9 mouse cellular contexts compared by ENCODE assay signal in genomic region chr9:62553366-62553940, GRCm38 (mm10). TPM values are rescaled to one million over a fixed set of nuclear protein-coding genes. Genes with fewer than 3 reads are reported as not detected.
DNase-seq lines count a peak whose midpoint lies in the region; ATAC-seq and TF ChIP-seq lines count a peak whose summit lies in the region.
"Had no signal": no experiment of that assay in that cellular context is flagged by ENCODE, and none has a peak within 500 bp of the region (broad histone marks: within the 10 kb centered on the region; RNA-seq: fewer than 3 reads in every experiment).

No protein-coding gene starts in this region.

- H3K27ac ChIP-seq in kidney, embryonic 14.5 days (ENCODE audit: low read depth, low read length) = no peak overlapping the region
- no peak overlapping the region for H3K27ac ChIP-seq in MEL (ENCODE audit: control insufficient read depth, low read depth, low read length)
- no peak overlapping the region for H3K27ac ChIP-seq in gastrocnemius, adult 2 months
- H3K27ac ChIP-seq in left cerebral cortex, adult 2 months = peak overlapping the region; percentile 88

- TF ChIP-seq RAD21 in MEL (IDR thresholded peaks at IDR 0.05; ENCODE audit: low read depth, low read length) = peak; percentile 75

- TF ChIP-seq EP300 in MEL (IDR thresholded peaks at IDR 0.05; ENCODE audit: low read depth in 1 of 2, low read length in 2 of 2) = no peak

- peak; percentile 18 to 66 for DNase-seq in kidney, adult 8-10 months
- DNase-seq in MEL (ENCODE audit: low read depth, low spot score) = peak; percentile 61
- DNase-seq in c-Kit-negative CD71-positive TER-119-positive erythroid progenitor cells, embryonic 14.5 days (ENCODE audit: low read depth, low spot score) = peak; percentile 8
- DNase-seq in gastrocnemius, adult 2 months = peak; percentile 81
- peak; percentile 75 to 86 for DNase-seq in left cerebral cortex, adult 2 months (ENCODE audit: extremely low spot score in 1 of 2, low spot score in 2 of 2)
- peak; percentile 67 for DNase-seq in ovary, postnatal 36 days (ENCODE audit: low spot score)

- ATAC-seq in kidney, embryonic 14.5 days (ENCODE audit: low FRiP score, low TSS enrichment) = no peak
- ATAC-seq in erythroid progenitor cell, adult 5-6 weeks (replicated peaks; ENCODE audit: low FRiP score, poor library complexity, severe bottlenecking) = no peak

- 38% methylated on average over 7 of the region's 7 CpGs for WGBS in kidney, embryonic 14.5 days

- no peak for TF ChIP-seq POLR2A in MEL (IDR thresholded peaks at IDR 0.05; ENCODE audit: control insufficient read depth in 1 of 2, insufficient read depth in 1 of 2, low read depth in 1 of 2, low read length in 2 of 2, poor library complexity in 1 of 2)

- H3K4me1 ChIP-seq in kidney, embryonic 14.5 days (ENCODE audit: control insufficient read depth, insufficient read depth, low read length) = no peaks in the 10 kb centered on the region
- H3K4me1 ChIP-seq in MEL (ENCODE audit: control insufficient read depth in 1 of 2, insufficient read depth in 2 of 2, low read length in 2 of 2) = no peaks in the 10 kb centered on the region

- H3K9me3 ChIP-seq in kidney, embryonic 14.5 days (ENCODE audit: control insufficient read depth, low read length) = no peaks in the 10 kb centered on the region
- H3K9me3 ChIP-seq in MEL (replicated peaks; ENCODE audit: insufficient read depth, low read length) = no peaks in the 10 kb centered on the region
- H3K9me3 ChIP-seq: midbrain, embryonic 12.5 days had no signal

- H3K79me2 ChIP-seq in MEL (ENCODE audit: control insufficient read depth, insufficient read depth, low read length, poor library complexity) = no peaks in the 10 kb centered on the region

- intact Hi-C loops in gastrocnemius, adult 2 months (cut with DNase I) = loop anchor here (1.0 to 10.0 kb wide), 3 partner anchors 179 to 266 kb away; no protein-coding TSS in a partner anchor
- intact Hi-C loops in left cerebral cortex, adult 2 months (cut with DNase I) = loop anchor here (1.0 to 10.0 kb wide), 2 partner anchors 258 to 509 kb away; no protein-coding TSS in a partner anchor

- TF ChIP-seq CTCF in MEL (IDR thresholded peaks at IDR 0.05 in 2 of 3, conservative IDR thresholded peaks at IDR 0.05 in 1 of 3; ENCODE audit: control insufficient read depth in 1 of 3, insufficient read depth in 1 of 3, low read depth in 2 of 3, low read length in 3 of 3, poor library complexity in 1 of 3, severe bottlenecking in 1 of 3) = peak; percentile 85 to 91 (median 90)
- TF ChIP-seq CTCF in gastrocnemius, adult 2 months (IDR thresholded peaks at IDR 0.05) = peak; percentile 86
- peak; percentile 84 for TF ChIP-seq CTCF in left cerebral cortex, adult 2 months (IDR thresholded peaks at IDR 0.05)

- no peaks in the 10 kb centered on the region for H3K36me3 ChIP-seq in kidney, embryonic 14.5 days (ENCODE audit: control insufficient read depth, insufficient read depth, low read length)
- no peaks in the 10 kb centered on the region for H3K36me3 ChIP-seq in MEL (ENCODE audit: control insufficient read depth in 1 of 2, insufficient read depth in 2 of 2, low read length in 2 of 2)
- H3K36me3 ChIP-seq: midbrain, embryonic 12.5 days had no signal

- no peak overlapping the region for H3K4me2 ChIP-seq in kidney, embryonic 14.5 days (replicated peaks; ENCODE audit: low read depth, low read length)
- H3K4me2 ChIP-seq: midbrain, embryonic 12.5 days had no signal

- no peak overlapping the region for H3K4me3 ChIP-seq in kidney, embryonic 14.5 days (ENCODE audit: low read length)
- H3K4me3 ChIP-seq in MEL (ENCODE audit: control insufficient read depth in 1 of 2, insufficient read depth in 1 of 2, low read depth in 2 of 2, low read length in 2 of 2) = no peak overlapping the region
- H3K4me3 ChIP-seq in gastrocnemius, adult 2 months = no peak overlapping the region
- H3K4me3 ChIP-seq in left cerebral cortex, adult 2 months = no peak overlapping the region
- H3K4me3 ChIP-seq: midbrain, embryonic 12.5 days had no signal

- no peak overlapping the region for H3K9ac ChIP-seq in kidney, embryonic 14.5 days (ENCODE audit: low read depth, low read length)
- no peak overlapping the region for H3K9ac ChIP-seq in MEL (ENCODE audit: control insufficient read depth, low read depth, low read length, poor library complexity, severe bottlenecking)
- H3K9ac ChIP-seq: midbrain, embryonic 12.5 days had no signal

- H3K27me3 ChIP-seq in kidney, embryonic 14.5 days (ENCODE audit: control insufficient read depth, insufficient read depth, low read length) = no peaks in the 10 kb centered on the region
- H3K27me3 ChIP-seq in MEL (ENCODE audit: control insufficient read depth in 1 of 2, insufficient read depth in 2 of 2, low read length in 2 of 2) = 0 out of 4 replicates have a peak, but pooled peaks cover 0 to 1% of the 10 kb centered on the region in 2 experiments

TF ChIP-seq in MEL, 35 proteins besides CTCF, POLR2A, EP300 and RAD21:
- TF ChIP-seq UBTF (IDR thresholded peaks at IDR 0.05; ENCODE audit: borderline replicate concordance, insufficient read depth, low read depth, low read length) = no peak
- TF ChIP-seq SMC3 (IDR thresholded peaks at IDR 0.05; ENCODE audit: low read depth, low read length) = peak; percentile 73
- TF ChIP-seq GATA1 (IDR thresholded peaks at IDR 0.05; ENCODE audit: low read depth, low read length) = no peak
- no peak for TF ChIP-seq USF1 (IDR thresholded peaks at IDR 0.05; ENCODE audit: low read depth, low read length)
- peak; percentile 44 for TF ChIP-seq ZC3H11A (IDR thresholded peaks at IDR 0.05; ENCODE audit: low read depth, low read length)

RNA-seq across cellular contexts. Expression of gene Coro2b, which starts 16.6 kb away (rescaled TPM):
- 9.3 and 16.5 TPM in 2 replicates for polyA plus RNA-seq in kidney, embryonic 14.5 days (2014; fragmentation: Nextera tagmentation; extraction: Ambion mirVana)
- total RNA-seq in MEL (2012; rRNA removed) = not detected in 2 replicates
- not detected for polyA plus RNA-seq in MEL (2012; ENCODE audit: insufficient read depth in 1 of 2, insufficient read length in 2 of 2, low read depth in 1 of 2, low replicate concordance in 2 of 2, missing spikeins in 1 of 2)
- total RNA-seq in gastrocnemius, adult 2 months (2021) = 1 to 10 TPM; 6.7 to 8.7 TPM
- 100 to 1,000 TPM; 178 to 185 TPM for total RNA-seq in left cerebral cortex, adult 2 months (2021)
- total RNA-seq in erythroid progenitor cell, adult 5-6 weeks (2015; ENCODE audit: low replicate concordance) = not detected in 2 replicates
- 0.13 TPM in 1 of 2 replicates, not detected in the other for total RNA-seq in erythroid progenitor cell, adult 5-6 weeks (2017; ENCODE audit: low replicate concordance)

Comparison
In these comparisons a context has a peak if more than half of its experiments do, and no peak if none do; other contexts are left out.
1. DNase-seq: peak in every context shown above with its lines; median percentile 81 in gastrocnemius, adult 2 months; 80 in left cerebral cortex, adult 2 months; 67 in ovary, postnatal 36 days; 61 in MEL; 42 in kidney, adult 8-10 months; 8 in c-Kit-negative CD71-positive TER-119-positive erythroid progenitor cells, embryonic 14.5 days.
2. RNA of gene Coro2b, which starts 16.6 kb away (total RNA-seq): 178 to 185 TPM in left cerebral cortex, adult 2 months; 6.7 to 8.7 TPM in gastrocnemius, adult 2 months, not detected in MEL and 0.13 TPM in erythroid progenitor cell, adult 5-6 weeks; every median in the first group is over 10 times any median in the second.
3. Peak in every context shown above with its lines, with median percentiles within 50 percentile points of each other: CTCF ChIP-seq.